Mouse (Mus musculus): Measurements from ENCODE around the gene Kdsr. TPM values are rescaled to one million over a fixed set of nuclear protein-coding genes. Genes with fewer than 3 reads are reported as not detected.
A peak's percentile ranks its signal among the peaks of the same experiment; 100 is the strongest.

The Kdsr gene
- polyA plus RNA-seq, 1 experiment = 18.7 TPM

- H3K4me1 ChIP-seq (ENCODE audit: control insufficient read depth, insufficient read depth, low read length) = no peaks in the 10 kb centered on the region; the same call in none of the 2 replicates
- no peak overlapping the region for H3K27ac ChIP-seq (ENCODE audit: insufficient read depth, low read length)
- H3K4me3 ChIP-seq (ENCODE audit: insufficient read depth, low read length) = no peak overlapping the region
- no peak for TF ChIP-seq POLR2A (IDR thresholded peaks at IDR 0.05; ENCODE audit: extremely low read depth, insufficient read depth, low read length)
- no peak for TF ChIP-seq CTCF (IDR thresholded peaks at IDR 0.05; ENCODE audit: extremely low read depth, insufficient read depth, low read length)
Observed at GRCm38 (mm10) chr1:106703183-106703582, 56.3 kb downstream of the Kdsr start.

- no peak overlapping the region for H3K27ac ChIP-seq (ENCODE audit: insufficient read depth, low read length)
- no peak for TF ChIP-seq CTCF (IDR thresholded peaks at IDR 0.05; ENCODE audit: extremely low read depth, insufficient read depth, low read length)
- TF ChIP-seq POLR2A (IDR thresholded peaks at IDR 0.05; ENCODE audit: extremely low read depth, insufficient read depth, low read length) = no peak
- H3K4me3 ChIP-seq (ENCODE audit: insufficient read depth, low read length) = no peak overlapping the region
- H3K4me1 ChIP-seq (ENCODE audit: control insufficient read depth, insufficient read depth, low read length) = no peaks in the 10 kb centered on the region; the same call in none of the 2 replicates
Observed at GRCm38 (mm10) chr1:106702471-106703175, 56.9 kb downstream of the Kdsr start.

GRCm38 (mm10) chr1:106700520-106701114 is 58.9 kb downstream of the Kdsr start:
- Histone ChIP-seq H3K27ac (ENCODE audit: insufficient read depth, low read length) (no peak overlapping the region), H3K4me1 (ENCODE audit: control insufficient read depth, insufficient read depth, low read length) (no peaks in the 10 kb centered on the region; the same call in 1 of the 2 replicates), H3K4me3 (ENCODE audit: insufficient read depth, low read length) (no peak overlapping the region)
- no peak for TF ChIP-seq POLR2A (IDR thresholded peaks at IDR 0.05; ENCODE audit: extremely low read depth, insufficient read depth, low read length)
- no peak for TF ChIP-seq CTCF (IDR thresholded peaks at IDR 0.05; ENCODE audit: extremely low read depth, insufficient read depth, low read length)

- no peaks in the 10 kb centered on the region; the same call in 1 of the 2 replicates for H3K4me1 ChIP-seq (ENCODE audit: control insufficient read depth, insufficient read depth, low read length)
- H3K4me3 ChIP-seq (ENCODE audit: insufficient read depth, low read length) = no peak overlapping the region
- TF ChIP-seq CTCF (IDR thresholded peaks at IDR 0.05; ENCODE audit: extremely low read depth, insufficient read depth, low read length) (no peak), POLR2A (IDR thresholded peaks at IDR 0.05; ENCODE audit: extremely low read depth, insufficient read depth, low read length) (no peak)
- no peak overlapping the region for H3K27ac ChIP-seq (ENCODE audit: insufficient read depth, low read length)
Observed at GRCm38 (mm10) chr1:106696472-106696871, 63.1 kb downstream of the Kdsr start.

- Histone ChIP-seq H3K4me3 (ENCODE audit: insufficient read depth, low read length) (no peak overlapping the region), H3K27ac (ENCODE audit: insufficient read depth, low read length) (no peak overlapping the region), H3K4me1 (ENCODE audit: control insufficient read depth, insufficient read depth, low read length) (no peaks in the 10 kb centered on the region; the same call in 1 of the 2 replicates)
- no peak for TF ChIP-seq CTCF (IDR thresholded peaks at IDR 0.05; ENCODE audit: extremely low read depth, insufficient read depth, low read length)
- TF ChIP-seq POLR2A (IDR thresholded peaks at IDR 0.05; ENCODE audit: extremely low read depth, insufficient read depth, low read length) = no peak
Observed at GRCm38 (mm10) chr1:106695649-106696048, 63.9 kb downstream of the Kdsr start.

GRCm38 (mm10) chr1:106694316-106694715 is 65.2 kb downstream of the Kdsr start:
- H3K4me1 ChIP-seq (ENCODE audit: control insufficient read depth, insufficient read depth, low read length) = no peaks in the 10 kb centered on the region
- TF ChIP-seq POLR2A (IDR thresholded peaks at IDR 0.05; ENCODE audit: extremely low read depth, insufficient read depth, low read length) = no peak
- no peak for TF ChIP-seq CTCF (IDR thresholded peaks at IDR 0.05; ENCODE audit: extremely low read depth, insufficient read depth, low read length)
- no peak overlapping the region for H3K4me3 ChIP-seq (ENCODE audit: insufficient read depth, low read length)
- no peak overlapping the region for H3K27ac ChIP-seq (ENCODE audit: insufficient read depth, low read length)

- TF ChIP-seq POLR2A (IDR thresholded peaks at IDR 0.05; ENCODE audit: extremely low read depth, insufficient read depth, low read length) = no peak
- TF ChIP-seq CTCF (IDR thresholded peaks at IDR 0.05; ENCODE audit: extremely low read depth, insufficient read depth, low read length) = no peak
- Histone ChIP-seq H3K4me3 (ENCODE audit: insufficient read depth, low read length) (no peak overlapping the region), H3K4me1 (ENCODE audit: control insufficient read depth, insufficient read depth, low read length) (no peaks in the 10 kb centered on the region), H3K27ac (ENCODE audit: insufficient read depth, low read length) (no peak overlapping the region)
Observed at GRCm38 (mm10) chr1:106692599-106692998, 66.9 kb downstream of the Kdsr start.

- no peak for TF ChIP-seq CTCF (IDR thresholded peaks at IDR 0.05; ENCODE audit: extremely low read depth, insufficient read depth, low read length)
- no peak for TF ChIP-seq POLR2A (IDR thresholded peaks at IDR 0.05; ENCODE audit: extremely low read depth, insufficient read depth, low read length)
- Histone ChIP-seq H3K4me3 (ENCODE audit: insufficient read depth, low read length) (no peak overlapping the region), H3K4me1 (ENCODE audit: control insufficient read depth, insufficient read depth, low read length) (no peaks in the 10 kb centered on the region; the same call in 1 of the 2 replicates), H3K27ac (ENCODE audit: insufficient read depth, low read length) (no peak overlapping the region)
Observed at GRCm38 (mm10) chr1:106690887-106691286, 68.6 kb downstream of the Kdsr start.

- Histone ChIP-seq H3K4me1 (ENCODE audit: control insufficient read depth, insufficient read depth, low read length) (no peaks in the 10 kb centered on the region; the same call in 1 of the 2 replicates), H3K27ac (ENCODE audit: insufficient read depth, low read length) (no peak overlapping the region), H3K4me3 (ENCODE audit: insufficient read depth, low read length) (0 out of 2 replicates have a peak overlapping the region, but pooled peaks have one; percentile 4)
- no peak for TF ChIP-seq CTCF (IDR thresholded peaks at IDR 0.05; ENCODE audit: extremely low read depth, insufficient read depth, low read length)
Observed at GRCm38 (mm10) chr1:106688161-106688516, 71.4 kb downstream of the Kdsr start.
